Mouse (Mus musculus): ENCODE results near the gene Polr3a. TPM values are rescaled to one million over a fixed set of nuclear protein-coding genes. Genes with fewer than 3 reads are reported as not detected.

The Polr3a gene
- polyA plus RNA-seq (2012; rRNA removed), result 16.7 and 20.4 TPM in 2 replicates

DNA sequence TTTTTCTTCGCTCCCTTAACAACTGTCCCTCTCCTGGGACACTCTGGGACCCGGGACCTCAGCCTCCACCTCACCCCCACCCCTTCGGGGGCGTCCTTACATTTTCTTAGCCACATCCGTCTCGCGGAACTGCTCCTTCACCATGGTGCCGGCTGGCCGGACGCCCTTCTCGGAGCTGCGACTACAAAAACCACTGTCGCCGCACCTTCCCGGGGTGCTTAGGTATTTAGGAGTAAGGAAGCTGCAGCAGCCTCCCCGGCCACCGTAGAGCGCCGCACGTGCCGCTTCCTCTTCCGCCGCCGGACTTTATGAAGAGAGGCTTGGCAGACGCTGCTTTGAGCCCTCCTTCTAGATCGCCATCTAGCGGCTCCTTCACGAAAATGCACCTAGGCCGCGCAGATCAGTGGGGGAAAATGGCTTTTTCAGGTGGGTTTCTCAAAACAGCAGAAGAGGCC lies at the start of gene Polr3a, which contains the start of gene Rps24:
Gene Polr3a, minus strand, starts transcription at position 286 of the 455 bp plus-strand sequence.
Gene Rps24, plus strand, starts transcription at position 353 of the 455 bp plus-strand sequence.

Other genes starting within 250 kb of the Polr3a start
- gene Dlg5, start 241.1 kb downstream of the Polr3a start, polyA plus RNA-seq (2012; rRNA removed), result 39.4 and 56.8 TPM in 2 replicates
- gene E330034G19Rik, start 193.8 kb downstream of the Polr3a start, polyA plus RNA-seq (2012; rRNA removed), result not detected in 2 replicates
- 4,310 and 6,252 TPM in 2 replicates for gene Rps24, start 67 bp upstream of the Polr3a start, polyA plus RNA-seq (2012; rRNA removed)